10 mouse cellular contexts compared by ENCODE assay signal in the genomic region with DNA sequence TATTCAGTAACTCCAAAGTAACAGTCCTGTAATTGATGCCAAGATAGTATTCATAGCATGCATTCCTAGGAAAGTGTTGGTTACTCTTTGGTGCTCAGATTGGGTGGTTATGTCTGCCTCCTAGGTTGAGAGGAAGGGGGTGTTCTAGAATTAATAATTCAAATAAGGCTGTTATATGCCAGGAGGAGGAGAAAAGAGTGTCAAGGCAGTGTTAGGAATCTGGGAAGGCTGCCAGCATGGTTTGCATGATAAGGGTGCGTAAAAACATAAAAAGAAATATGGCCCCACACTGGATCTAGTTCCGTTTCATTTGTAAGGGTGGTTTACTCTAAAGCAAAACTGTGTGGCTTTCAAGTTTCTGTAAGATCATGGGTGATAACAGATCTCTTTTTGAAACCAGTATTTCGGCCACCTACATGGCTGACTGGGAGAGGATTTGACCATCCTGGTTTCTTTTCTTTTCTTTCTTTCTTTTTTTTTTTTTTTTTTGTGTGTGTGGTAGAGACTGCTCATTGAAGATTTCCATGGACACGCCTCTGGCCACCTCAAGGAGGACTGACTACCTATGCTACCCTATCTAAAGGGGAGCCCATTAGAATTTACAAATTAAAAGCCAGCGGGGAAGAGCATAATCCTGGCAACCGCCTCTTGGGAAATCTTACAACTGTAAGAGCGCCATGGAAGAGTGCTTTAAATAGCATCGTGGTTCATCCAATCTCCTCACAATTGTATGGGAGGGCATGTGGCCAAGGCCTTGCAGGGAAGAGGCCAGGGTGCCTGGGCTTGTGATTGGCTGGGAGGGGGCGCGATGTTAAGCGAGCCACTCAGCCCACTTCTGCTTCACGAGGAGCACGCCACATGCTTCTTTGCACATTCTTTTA.
A peak's percentile ranks its signal among the peaks of the same experiment; 100 is the strongest.
DNase-seq lines count a peak whose midpoint lies in the region; ATAC-seq and TF ChIP-seq lines count a peak whose summit lies in the region.
"Had no signal": no experiment of that assay in that cellular context is flagged by ENCODE, and none has a peak within 500 bp of the region (broad histone marks: within the 10 kb centered on the region; RNA-seq: fewer than 3 reads in every experiment).

No protein-coding gene starts in this region.

- no peaks in the 10 kb centered on the region for H3K27me3 ChIP-seq in embryonic facial prominence, embryonic 13.5 days
- H3K27me3 ChIP-seq in embryonic facial prominence, embryonic 10.5 days (replicated peaks; ENCODE audit: low read depth, poor library complexity, severe bottlenecking) = no peaks in the 10 kb centered on the region
- no peaks in the 10 kb centered on the region for H3K27me3 ChIP-seq in lung, embryonic 14.5 days (ENCODE audit: insufficient read depth, low read length)
- H3K27me3 ChIP-seq in embryonic facial prominence, embryonic 15.5 days = no peaks in the 10 kb centered on the region
- H3K27me3 ChIP-seq: megakaryocyte, embryonic 14.5 days had no signal

- no peak overlapping the region for H3K4me2 ChIP-seq in embryonic facial prominence, embryonic 13.5 days
- no peak overlapping the region for H3K4me2 ChIP-seq in lung, embryonic 14.5 days
- H3K4me2 ChIP-seq in embryonic facial prominence, embryonic 15.5 days (replicated peaks) = 0 out of 2 replicates have a peak overlapping the region, but pooled peaks have one; percentile 8

- TF ChIP-seq CTCF in lung, embryonic 14.5 days (IDR thresholded peaks at IDR 0.05; ENCODE audit: low read depth) = no peak

- intact Hi-C loops in heart, postnatal 10 days (cut with DNase I) = no loop called here

- 58% methylated on average over 13 of the region's 13 CpGs for WGBS in embryonic facial prominence, embryonic 13.5 days
- 77% methylated on average over 13 of the region's 13 CpGs for WGBS in embryonic facial prominence, embryonic 10.5 days
- WGBS in lung, embryonic 14.5 days = 61% methylated on average over 13 of the region's 13 CpGs
- WGBS in embryonic facial prominence, embryonic 15.5 days = 43% methylated on average over 13 of the region's 13 CpGs

- no peaks in the 10 kb centered on the region for H3K36me3 ChIP-seq in embryonic facial prominence, embryonic 13.5 days
- no peaks in the 10 kb centered on the region for H3K36me3 ChIP-seq in embryonic facial prominence, embryonic 10.5 days (replicated peaks)
- no peaks in the 10 kb centered on the region for H3K36me3 ChIP-seq in lung, embryonic 14.5 days (ENCODE audit: insufficient read depth)
- no peaks in the 10 kb centered on the region for H3K36me3 ChIP-seq in embryonic facial prominence, embryonic 15.5 days

- no peak overlapping the region for H3K4me3 ChIP-seq in embryonic facial prominence, embryonic 13.5 days
- H3K4me3 ChIP-seq in embryonic facial prominence, embryonic 10.5 days = no peak overlapping the region
- H3K4me3 ChIP-seq in lung, embryonic 14.5 days (ENCODE audit: low read depth, low read length) = no peak overlapping the region
- H3K4me3 ChIP-seq in embryonic facial prominence, embryonic 15.5 days (replicated peaks) = no peak overlapping the region
- H3K4me3 ChIP-seq: megakaryocyte, embryonic 14.5 days had no signal

- no peaks in the 10 kb centered on the region for H3K9me3 ChIP-seq in embryonic facial prominence, embryonic 13.5 days
- H3K9me3 ChIP-seq in embryonic facial prominence, embryonic 10.5 days = no peaks in the 10 kb centered on the region
- no peaks in the 10 kb centered on the region for H3K9me3 ChIP-seq in lung, embryonic 14.5 days (ENCODE audit: low read depth, low read length)
- H3K9me3 ChIP-seq in embryonic facial prominence, embryonic 15.5 days (replicated peaks) = no peaks in the 10 kb centered on the region

- no peak for DNase-seq in embryonic facial prominence, embryonic 10.5 days (ENCODE audit: low spot score)
- DNase-seq in lung, embryonic 14.5 days = peak; percentile 82
- DNase-seq in lung, postnatal 14 days = no peak
- DNase-seq in heart, postnatal 10 days = peak; percentile 58 to 73
- no peak for DNase-seq in adrenal gland, adult 8-10 months
- DNase-seq in urinary bladder, postnatal 36 days (ENCODE audit: low spot score in 2 of 2) = no peak

- peak overlapping the region; percentile 39; the same call in 1 of the 2 replicates for H3K27ac ChIP-seq in embryonic facial prominence, embryonic 13.5 days
- no peak overlapping the region for H3K27ac ChIP-seq in embryonic facial prominence, embryonic 10.5 days (replicated peaks)
- no peak overlapping the region; the same call in 1 of the 2 replicates for H3K27ac ChIP-seq in lung, embryonic 14.5 days (ENCODE audit: low read depth)
- H3K27ac ChIP-seq in embryonic facial prominence, embryonic 15.5 days (replicated peaks) = peak overlapping the region; percentile 44
- H3K27ac ChIP-seq: kidney, postnatal 0 days had no signal

- H3K9ac ChIP-seq in embryonic facial prominence, embryonic 13.5 days = no peak overlapping the region
- H3K9ac ChIP-seq in lung, embryonic 14.5 days = no peak overlapping the region
- H3K9ac ChIP-seq in embryonic facial prominence, embryonic 15.5 days = no peak overlapping the region

- no peak for ATAC-seq in embryonic facial prominence, embryonic 13.5 days (ENCODE audit: insufficient number of reproducible peaks, insufficient read depth, low FRiP score, low TSS enrichment, low read depth)
- peak; percentile 69; the same call in 1 of the 2 replicates for ATAC-seq in lung, embryonic 14.5 days (ENCODE audit: insufficient read depth)
- peak; percentile 70; the same call in 1 of the 2 replicates for ATAC-seq in embryonic facial prominence, embryonic 15.5 days (ENCODE audit: insufficient number of reproducible peaks, low FRiP score, low TSS enrichment, low read depth)

- peaks cover 21% of the 10 kb centered on the region for H3K4me1 ChIP-seq in embryonic facial prominence, embryonic 13.5 days
- H3K4me1 ChIP-seq in embryonic facial prominence, embryonic 10.5 days = no peaks in the 10 kb centered on the region
- no peaks in the 10 kb centered on the region for H3K4me1 ChIP-seq in lung, embryonic 14.5 days (ENCODE audit: insufficient read depth)
- peaks cover 22% of the 10 kb centered on the region for H3K4me1 ChIP-seq in embryonic facial prominence, embryonic 15.5 days
- H3K4me1 ChIP-seq: megakaryocyte, embryonic 14.5 days had no signal

Comparison
In these comparisons a context has a peak if more than half of its experiments do, and no peak if none do; other contexts are left out.
1. H3K27ac ChIP-seq: peak in embryonic facial prominence, embryonic 13.5 days (single experiment) and embryonic facial prominence, embryonic 15.5 days (single experiment); none in embryonic facial prominence, embryonic 10.5 days (single experiment) and lung, embryonic 14.5 days (single experiment).
2. DNase-seq: peak in lung, embryonic 14.5 days (single experiment) and heart, postnatal 10 days (2 of 2); none in embryonic facial prominence, embryonic 10.5 days (single experiment), lung, postnatal 14 days (single experiment), adrenal gland, adult 8-10 months (single experiment) and urinary bladder, postnatal 36 days (0 of 2).